Mouse (Mus musculus) activated CD4-positive, CD25-positive, alpha-beta regulatory T cell, adult 9 weeks (primary cell): ENCODE measurements around the gene Cdk17. TPM values are rescaled to one million over a fixed set of nuclear protein-coding genes. Genes with fewer than 3 reads are reported as not detected.

Experiments
- polyA plus RNA-seq: library from polyadenylated mRNA; unstranded; fragments of 100-300 nt; shearing (Covaris generic); gene quantifications from one replicate; pipeline ENCODE4 v1.2.1, GENCODE M21; 2017

Cdk17 gene
- polyA plus RNA-seq = 42.0 TPM

DNA sequence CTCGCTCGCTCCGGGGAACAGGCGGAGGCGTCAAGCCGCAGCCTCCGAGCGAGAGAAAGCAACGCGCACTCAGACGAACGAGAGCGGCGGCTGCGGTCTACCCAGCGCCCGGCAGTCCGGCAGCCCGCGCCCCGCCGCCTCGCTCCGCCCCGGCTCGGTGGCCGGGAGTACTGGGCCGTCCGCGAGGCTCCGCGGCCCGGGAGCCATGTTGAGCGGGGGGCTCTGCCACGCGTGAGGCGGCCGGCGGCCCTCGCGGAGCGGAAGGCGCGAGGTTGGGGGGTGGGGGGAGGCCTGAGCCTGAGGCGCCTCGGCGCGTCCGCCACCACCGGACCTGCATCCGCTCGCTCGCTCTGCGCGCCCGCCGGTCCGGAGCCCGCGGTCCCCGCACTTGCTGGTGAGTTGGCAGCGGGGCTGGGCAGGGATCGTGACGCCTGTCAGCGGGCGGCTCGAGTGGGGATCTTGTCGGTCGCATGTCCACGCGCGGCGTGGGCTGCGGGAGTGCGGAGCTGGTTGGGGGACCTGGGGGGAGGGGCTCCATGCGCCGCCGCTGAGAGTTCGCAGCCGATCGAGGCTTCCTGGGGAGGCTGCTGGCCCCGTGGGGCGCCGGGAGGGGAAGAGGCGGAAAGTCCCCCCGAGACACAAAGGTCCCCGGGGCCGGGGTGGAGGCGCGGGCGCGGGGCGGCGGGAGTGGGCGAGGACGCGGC, at the start of gene Cdk17:
Gene Cdk17 (plus strand): TSS at position 69 of the 704 bp plus-strand sequence.

DNA sequence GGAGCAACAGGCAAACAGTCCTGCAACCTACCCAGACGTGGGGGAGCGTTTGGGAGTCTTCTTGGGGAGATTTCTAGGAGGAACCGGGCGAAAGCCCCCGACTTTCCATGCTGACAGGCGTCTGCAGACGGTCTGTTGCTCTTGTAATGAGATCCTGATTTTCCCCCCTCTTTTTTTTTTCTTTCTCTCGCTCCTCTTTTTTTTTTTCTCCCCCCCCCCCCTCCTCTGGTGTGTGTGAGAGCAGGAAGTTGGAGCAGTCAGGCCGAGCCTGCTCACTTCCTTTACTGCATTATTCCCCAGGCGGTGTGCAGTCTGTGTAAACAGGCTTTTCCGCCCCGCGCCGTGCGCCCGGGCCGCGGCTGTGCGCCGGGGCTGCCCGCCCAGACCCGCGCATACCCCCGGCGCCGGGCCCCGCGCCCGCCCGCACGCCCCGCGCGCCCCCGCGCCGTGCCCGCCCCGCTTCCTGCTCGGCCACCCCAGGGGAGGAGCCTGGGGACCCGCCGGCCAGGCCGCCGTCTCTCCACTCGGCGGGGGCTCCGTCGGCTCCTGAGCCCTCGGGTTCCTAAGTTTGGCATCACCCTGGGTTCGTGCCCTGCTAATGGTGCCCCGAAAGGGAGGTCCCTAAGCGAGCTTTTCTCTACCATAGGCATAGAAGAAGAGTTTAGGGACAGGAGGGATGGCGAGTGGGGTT, 150.2 kb downstream of the Cdk17 start, which contains the start of gene Elk3:
Gene Elk3 (minus strand): TSS at position 415 of the 691 bp plus-strand sequence.

Other genes starting within 250 kb of the Cdk17 start
- 1.3 TPM for gene Cfap54, start 79.3 kb upstream of the Cdk17 start, polyA plus RNA-seq
- 36.8 TPM for gene Elk3, start 150.3 kb downstream of the Cdk17 start, polyA plus RNA-seq